Mouse (Mus musculus): Measurements from ENCODE around the gene Clic1. TPM values are rescaled to one million over a fixed set of nuclear protein-coding genes. Genes with fewer than 3 reads are reported as not detected.
A peak's percentile ranks its signal among the peaks of the same experiment; 100 is the strongest.

Clic1 gene
- total RNA-seq, 2 experiments from 2014 or later: 7.4 to 8.3 TPM

DNA sequence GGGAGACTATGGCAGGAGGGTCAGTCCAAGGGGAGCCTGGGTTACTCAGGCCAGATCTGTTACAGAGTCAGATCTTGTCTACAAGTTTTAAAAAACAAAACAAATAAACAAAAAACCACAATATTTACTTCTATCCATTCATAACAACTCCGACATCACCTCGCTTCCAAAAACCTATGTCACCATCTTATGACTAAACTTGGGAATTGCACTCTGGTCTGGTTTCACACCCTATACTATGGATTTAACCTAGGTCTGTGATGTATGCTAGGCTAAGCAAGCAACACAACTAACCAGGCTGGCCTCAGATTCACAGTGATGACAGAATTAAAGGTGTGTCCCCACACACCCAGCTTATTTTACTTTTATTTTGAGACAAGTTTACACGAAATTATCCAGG is 56.8 kb downstream of the Clic1 start:
- intact Hi-C loops (cut with DNase I): loop anchor here (1.0 kb wide), 1 partner anchor 85 kb away; no protein-coding TSS in a partner anchor
- TF ChIP-seq CTCF (IDR thresholded peaks at IDR 0.05): peak; percentile 25

GRCm38 (mm10) chr17:35108097-35108496 is 58.3 kb downstream of the Clic1 start, which contains the start of gene Ly6g5c:
Ly6g5c (plus strand) TSS chr17:35108279.
- no peak within 1 kb of the TSS for H3K27ac ChIP-seq
- no peak for DNase-seq (ENCODE audit: extremely low spot score in 1 of 2, low spot score in 2 of 2)
- intact Hi-C loops (cut with DNase I): no loop called here
- TF ChIP-seq CTCF (IDR thresholded peaks at IDR 0.05): no peak
- no peak within 1 kb of the TSS for H3K4me3 ChIP-seq

More for the DNA sequence above, 56.8 kb downstream of the Clic1 start:
- DNase-seq (ENCODE audit: extremely low spot score in 1 of 2, low spot score in 2 of 2): no peak
- Histone ChIP-seq H3K4me3 (no peak overlapping the region), H3K27ac (no peak overlapping the region)

Other genes with a start within 250 kb of the Clic1 start
- gene Cyp21a1, start 245.4 kb upstream of the Clic1 start, total RNA-seq (2021): not detected
- 10 to 100 TPM; 54.8 to 61.5 TPM for gene Stk19, start 213.0 kb upstream of the Clic1 start, total RNA-seq (2021)
- 10 to 100 TPM; 33.6 to 41.4 TPM for gene Dxo, start 212.9 kb upstream of the Clic1 start, total RNA-seq (2021)
- 10 to 100 TPM; 70.1 to 70.4 TPM for gene Skiv2l, start 199.8 kb upstream of the Clic1 start, total RNA-seq (2021)
- 10 to 100 TPM; 35.3 to 40.3 TPM for gene Nelfe, start 199.6 kb upstream of the Clic1 start, total RNA-seq (2021)
- under 1 TPM in 1 of 2 experiments, not detected in 1; 0.14 TPM for gene Cfb, start 187.4 kb upstream of the Clic1 start, total RNA-seq (2021)
- gene Zbtb12, start 170.5 kb upstream of the Clic1 start, total RNA-seq (2021): 1 to 10 TPM; 6.5 to 7.4 TPM
- gene Gm20547, start 167.9 kb upstream of the Clic1 start, total RNA-seq (2021): not detected
- 1 to 10 TPM; 2.1 to 2.2 TPM for gene C2, start 151.7 kb upstream of the Clic1 start, total RNA-seq (2021)
- 100 to 1,000 TPM; 175 to 184 TPM for gene Ehmt2, start 151.5 kb upstream of the Clic1 start, total RNA-seq (2021)
- under 1 TPM; 0.45 to 0.79 TPM for gene Slc44a4, start 135.5 kb upstream of the Clic1 start, total RNA-seq (2021)
- gene Neu1, start 118.7 kb upstream of the Clic1 start, total RNA-seq (2021): 10 to 100 TPM; 41.6 to 47.3 TPM
- 10 to 100 TPM; 18.8 to 22.1 TPM for gene Hspa1b, start 90.7 kb upstream of the Clic1 start, total RNA-seq (2021)
- gene Gm20481, start 80.1 kb upstream of the Clic1 start, total RNA-seq (2021): not detected
- 10 to 100 TPM; 14.5 to 17.2 TPM for gene Hspa1a, start 77.8 kb upstream of the Clic1 start, total RNA-seq (2021)
- under 1 TPM; 0.34 to 0.42 TPM for gene Hspa1l, start 77.3 kb upstream of the Clic1 start, total RNA-seq (2021)
- gene Lsm2, start 68.1 kb upstream of the Clic1 start, total RNA-seq (2021): 10 to 100 TPM; 15.8 to 18.4 TPM
- gene Vars, start 49.0 kb upstream of the Clic1 start, total RNA-seq (2021): 10 to 100 TPM; 44.1 to 46.6 TPM
- under 1 TPM; 0.40 to 0.43 TPM for gene Vwa7, start 33.4 kb upstream of the Clic1 start, total RNA-seq (2021)
- gene Sapcd1, start 21.9 kb upstream of the Clic1 start, total RNA-seq (2021): under 1 TPM in 1 of 2 experiments, not detected in 1; 0.59 TPM
- gene Msh5, start 3.2 kb upstream of the Clic1 start, total RNA-seq (2021): under 1 TPM; 0.27 to 0.56 TPM
- 10 to 100 TPM; 10.1 to 11.0 TPM for gene Ddah2, start 9.1 kb downstream of the Clic1 start, total RNA-seq (2021)
- not detected for gene Ly6g6c, start 15.4 kb downstream of the Clic1 start, total RNA-seq (2021)
- not detected for gene Mpig6b, start 16.2 kb downstream of the Clic1 start, total RNA-seq (2021)
- gene Ly6g6e, start 26.9 kb downstream of the Clic1 start, total RNA-seq (2021): 1 to 10 TPM; 2.1 to 3.6 TPM
- 1 to 10 TPM in 1 of 2 experiments, under 1 TPM in 1; 0.70 to 1.1 TPM for gene Ly6g6d, start 28.1 kb downstream of the Clic1 start, total RNA-seq (2021)
- gene Ly6g6f, start 35.6 kb downstream of the Clic1 start, total RNA-seq (2021): under 1 TPM in 1 of 2 experiments, not detected in 1; 0.29 TPM
- gene Abhd16a, start 39.3 kb downstream of the Clic1 start, total RNA-seq (2021): 100 to 1,000 TPM; 109 to 117 TPM
- gene Ly6g5c, start 58.3 kb downstream of the Clic1 start, total RNA-seq (2021): not detected
- gene Ly6g5b, start 65.5 kb downstream of the Clic1 start, total RNA-seq (2021): under 1 TPM; 0.79 TPM
- 10 to 100 TPM; 14.8 to 15.0 TPM for gene Gpank1, start 71.5 kb downstream of the Clic1 start, total RNA-seq (2021)
- 100 to 1,000 TPM; 177 to 187 TPM for gene Csnk2b, start 72.1 kb downstream of the Clic1 start, total RNA-seq (2021)
- 10 to 100 TPM; 27.0 to 28.5 TPM for gene D17H6S53E, start 76.4 kb downstream of the Clic1 start, total RNA-seq (2021)
- gene Apom, start 82.1 kb downstream of the Clic1 start, total RNA-seq (2021): not detected
- gene Bag6, start 85.2 kb downstream of the Clic1 start, total RNA-seq (2021): 100 to 1,000 TPM; 304 to 307 TPM
- gene Prrc2a, start 114.9 kb downstream of the Clic1 start, total RNA-seq (2021): 100 to 1,000 TPM; 285 to 321 TPM
- gene Aif1, start 126.1 kb downstream of the Clic1 start, total RNA-seq (2021): 10 to 100 TPM in 1 of 2 experiments, 1 to 10 TPM in 1; 8.0 to 14.4 TPM
- gene Lst1, start 138.5 kb downstream of the Clic1 start, total RNA-seq (2021): 1 to 10 TPM; 6.4 to 7.4 TPM
- gene Ltb, start 144.5 kb downstream of the Clic1 start, total RNA-seq (2021): under 1 TPM; 0.79 to 0.86 TPM
- gene Tnf, start 152.0 kb downstream of the Clic1 start, total RNA-seq (2021): not detected
- gene Lta, start 155.4 kb downstream of the Clic1 start, total RNA-seq (2021): under 1 TPM; 0.41 to 0.65 TPM
- gene Gm16181, start 170.9 kb downstream of the Clic1 start, total RNA-seq (2021): not detected
- gene Atp6v1g2, start 183.7 kb downstream of the Clic1 start, total RNA-seq (2021): 100 to 1,000 TPM; 549 to 569 TPM
- 10 to 100 TPM; 13.0 to 16.1 TPM for gene Nfkbil1, start 185.8 kb downstream of the Clic1 start, total RNA-seq (2021)
- gene Ddx39b, start 191.8 kb downstream of the Clic1 start, total RNA-seq (2021): 100 to 1,000 TPM; 215 TPM
- 10 to 100 TPM; 20.3 to 25.3 TPM for gene H2-D1, start 212.8 kb downstream of the Clic1 start, total RNA-seq (2021)

Data from left cerebral cortex, adult 2 months (tissue).